In genomic region chr6:136550596-136551304, GRCm38 (mm10) we compare ENCODE assay signal across 8 mouse cellular contexts. TPM values are rescaled to one million over a fixed set of nuclear protein-coding genes. Genes with fewer than 3 reads are reported as not detected.
DNase-seq lines count a peak whose midpoint lies in the region; ATAC-seq and TF ChIP-seq lines count a peak whose summit lies in the region.

No protein-coding gene starts in this region.

- no peak overlapping the region for H3K4me2 ChIP-seq in forebrain, postnatal 0 days (ENCODE audit: low read depth)
- H3K4me2 ChIP-seq in liver, embryonic 12.5 days = peak overlapping the region; percentile 37

- no peak overlapping the region for H3K9ac ChIP-seq in forebrain, postnatal 0 days
- no peak overlapping the region for H3K9ac ChIP-seq in liver, embryonic 12.5 days

- peak; percentile 76 for ATAC-seq in Patski
- ATAC-seq in forebrain, postnatal 0 days = peak; percentile 75
- ATAC-seq in liver, embryonic 12.5 days = peak; percentile 76

- in situ Hi-C loops in Patski (cut with MboI; ENCODE audit: low pct_unique_long_range_greater_than_20kb) = loop anchor here (5.0 kb wide), 1 partner anchor 33 kb away; no protein-coding TSS in a partner anchor

- CTCF ChIA-PET in Patski (lab: Charles Lee) = interaction anchor here (0.6 kb wide), 1 partner anchor 298 kb away, joined by 4 read pairs; no protein-coding TSS in a partner anchor

- POLR2A ChIA-PET in Patski (lab: Charles Lee) = interaction anchor here (0.6 kb wide), 2 partner anchors 22 to 360 kb away, joined by 4 to 5 read pairs; no protein-coding TSS in a partner anchor

- no peak for TF ChIP-seq CTCF in Patski (IDR thresholded peaks at IDR 0.05)
- TF ChIP-seq CTCF in forebrain, postnatal 0 days (IDR thresholded peaks at IDR 0.05; ENCODE audit: low read depth) = no peak

- no peak overlapping the region for H3K4me3 ChIP-seq in forebrain, postnatal 0 days (ENCODE audit: low read depth, low read length)
- peak overlapping the region; percentile 4; the same call in 1 of the 2 replicates for H3K4me3 ChIP-seq in liver, embryonic 12.5 days

- 22% methylated on average over 7 of the region's 7 CpGs for WGBS in forebrain, postnatal 0 days
- WGBS in liver, embryonic 12.5 days (ENCODE audit: insufficient replicate concordance) = 79% methylated on average over 7 of the region's 7 CpGs

- peaks cover 16% of the 10 kb centered on the region for H3K4me1 ChIP-seq in forebrain, postnatal 0 days (ENCODE audit: insufficient read depth)
- peaks cover 58% of the 10 kb centered on the region for H3K4me1 ChIP-seq in liver, embryonic 12.5 days

- DNase-seq in kidney, adult 9 months = peak; percentile 44
- DNase-seq in kidney, adult 11 months = no peak
- no peak for DNase-seq in Patski (ENCODE audit: low read depth, low spot score)
- DNase-seq in forebrain, postnatal 0 days = peak; percentile 80
- DNase-seq in retina, postnatal 1 day = peak; percentile 69
- no peak for DNase-seq in thymus, postnatal 4 days
- no peak for DNase-seq in yolk sac, embryonic 10.5 days (ENCODE audit: low spot score)

- H3K9me3 ChIP-seq in forebrain, postnatal 0 days (ENCODE audit: low read length) = no peaks in the 10 kb centered on the region
- no peaks in the 10 kb centered on the region for H3K9me3 ChIP-seq in liver, embryonic 12.5 days (replicated peaks)

- H3K27ac ChIP-seq in forebrain, postnatal 0 days (ENCODE audit: low read depth, low read length) = peak overlapping the region; percentile 83
- peak overlapping the region; percentile 40; the same call in 1 of the 2 replicates for H3K27ac ChIP-seq in liver, embryonic 12.5 days

- H3K36me3 ChIP-seq in forebrain, postnatal 0 days (ENCODE audit: insufficient read depth) = no peaks in the 10 kb centered on the region
- no peaks in the 10 kb centered on the region for H3K36me3 ChIP-seq in liver, embryonic 12.5 days

- H3K27me3 ChIP-seq in Patski = no peaks in the 10 kb centered on the region
- H3K27me3 ChIP-seq in forebrain, postnatal 0 days (ENCODE audit: insufficient read depth, low read length) = no peaks in the 10 kb centered on the region
- H3K27me3 ChIP-seq in liver, embryonic 12.5 days (replicated peaks) = no peaks in the 10 kb centered on the region

RNA-seq across cellular contexts. Expression of gene Atf7ip, which starts 44.8 kb away (rescaled TPM):
- polyA plus RNA-seq in Patski (2021) = 19.9 TPM
- total RNA-seq in forebrain, postnatal 0 days (2014; rRNA removed) = 35.0 and 54.8 TPM in 2 replicates
- polyA plus RNA-seq in forebrain, postnatal 0 days (2015; fragmentation: Nextera tagmentation; extraction: Ambion mirVana) = 12.6 and 23.5 TPM in 2 replicates
- 23.2 and 24.8 TPM in 2 replicates for polyA plus RNA-seq in liver, embryonic 12.5 days (2016; fragmentation: Nextera tagmentation; extraction: Ambion mirVana)

Comparison
In these comparisons a context has a peak if more than half of its experiments do, and no peak if none do; other contexts are left out.
1. DNase-seq: peak in kidney, adult 9 months (single experiment), forebrain, postnatal 0 days (single experiment) and retina, postnatal 1 day (single experiment); none in kidney, adult 11 months (single experiment), Patski (single experiment), thymus, postnatal 4 days (single experiment) and yolk sac, embryonic 10.5 days (single experiment).
2. Peak in every context shown above with its lines, with median percentiles within 50 percentile points of each other: ATAC-seq.